Mouse (Mus musculus) frontal cortex, postnatal 10 days (tissue): Measurements from ENCODE around the gene Gbp3.

Source experiments
- DNase-seq, 2 experiments: peaks; one replicate each; pipeline ENCODE4 v3.0.0; 2022; ENCODE audit warnings: low spot score in 2 of 2, mixed read lengths in 1 of 2

Gbp3 gene

GRCm38 (mm10) chr3:142588888-142589287 is 29.1 kb downstream of the Gbp3 start:
- DNase-seq: no peak

DNA sequence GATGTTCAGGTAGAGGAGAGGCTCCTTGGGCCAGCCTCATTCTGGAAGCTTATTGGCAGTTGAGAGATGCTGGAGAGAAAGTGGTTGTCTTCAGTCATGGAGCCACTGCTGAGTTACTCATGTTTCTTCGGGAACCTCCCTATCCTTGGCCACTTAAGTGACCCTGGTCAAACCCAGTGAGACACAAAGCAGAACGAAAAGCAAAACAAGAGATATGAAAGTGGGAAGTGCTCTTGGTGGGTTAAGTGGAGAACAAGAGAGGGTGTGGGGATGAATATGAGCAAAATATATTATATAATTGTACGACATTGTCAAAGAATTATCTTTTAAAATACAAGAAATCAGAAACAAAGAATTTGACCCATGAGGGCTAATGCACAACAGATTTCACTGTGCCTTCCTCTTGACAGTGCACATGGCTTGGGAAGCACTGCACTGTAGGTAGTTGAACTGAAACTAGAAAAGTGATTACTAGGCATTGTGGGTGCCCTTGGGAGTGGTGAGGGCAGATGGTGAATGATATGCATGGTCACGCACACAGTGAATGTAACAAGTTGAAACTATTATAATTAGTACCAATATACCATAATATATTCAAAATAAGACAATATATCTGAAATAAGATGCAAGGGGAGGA is 30.7 kb downstream of the Gbp3 start:
- DNase-seq: no peak

DNA sequence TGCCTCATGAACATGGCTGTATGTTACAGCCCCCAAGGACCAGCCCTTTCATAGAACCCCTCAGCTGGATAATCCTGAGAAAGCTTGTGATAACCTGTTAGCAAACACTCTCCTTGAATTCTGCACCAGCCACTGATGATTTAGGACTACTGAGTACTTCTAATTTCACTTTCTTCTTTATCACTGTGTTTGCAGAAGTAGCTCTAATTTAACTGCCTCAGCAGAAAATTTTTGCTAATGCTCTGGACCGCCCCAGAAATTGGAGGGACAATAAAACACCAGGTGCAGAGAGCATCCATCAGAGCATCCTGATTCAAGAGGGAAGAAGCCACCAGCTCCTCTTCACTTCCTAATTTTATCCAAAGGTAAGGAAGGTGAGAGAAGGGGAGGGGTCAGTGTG is 34.7 kb downstream of the Gbp3 start, which contains the start of gene Gbp2b:
TSS of gene Gbp2b (plus strand) at position 301 of the 400 bp plus-strand sequence.
- no peak for DNase-seq

DNA sequence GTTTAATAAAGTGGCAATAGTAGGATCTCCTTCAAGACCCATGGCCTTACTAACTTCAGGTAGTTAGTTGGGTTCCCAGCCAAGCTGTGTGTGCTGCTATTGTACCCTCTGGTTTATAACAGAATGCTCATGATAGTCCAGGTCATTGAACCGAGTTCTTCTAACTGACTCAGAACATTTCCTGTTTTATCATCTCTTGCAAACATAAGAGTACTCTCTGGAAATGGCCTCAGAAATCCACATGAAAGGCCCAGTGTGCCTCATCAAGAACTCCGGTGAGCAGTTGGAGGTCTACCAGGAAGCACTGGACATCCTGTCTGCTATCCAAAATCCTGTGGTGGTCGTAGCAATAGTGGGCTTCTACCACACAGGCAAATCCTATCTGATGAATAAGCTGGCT is 38.1 kb downstream of the Gbp3 start:
- no peak for DNase-seq

DNA sequence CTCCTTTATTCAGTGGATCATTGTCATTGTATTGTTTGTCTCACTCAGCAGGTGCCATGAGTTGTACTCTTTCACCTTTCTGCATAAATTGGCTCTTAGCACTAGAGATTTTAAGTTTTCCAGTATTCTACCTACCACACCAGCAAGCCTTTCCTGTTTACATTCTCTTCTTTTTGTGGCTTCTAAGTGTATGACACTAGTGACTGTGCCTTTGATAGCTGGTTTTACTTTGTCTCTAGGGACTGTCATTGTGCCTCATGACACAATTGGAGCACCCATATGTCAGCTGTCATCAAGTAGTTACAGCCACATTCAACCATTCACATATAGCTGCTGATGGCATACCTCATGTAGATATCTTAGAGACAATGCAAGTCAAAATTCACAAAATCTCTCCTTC is 41.8 kb downstream of the Gbp3 start:
- DNase-seq: no peak

DNA sequence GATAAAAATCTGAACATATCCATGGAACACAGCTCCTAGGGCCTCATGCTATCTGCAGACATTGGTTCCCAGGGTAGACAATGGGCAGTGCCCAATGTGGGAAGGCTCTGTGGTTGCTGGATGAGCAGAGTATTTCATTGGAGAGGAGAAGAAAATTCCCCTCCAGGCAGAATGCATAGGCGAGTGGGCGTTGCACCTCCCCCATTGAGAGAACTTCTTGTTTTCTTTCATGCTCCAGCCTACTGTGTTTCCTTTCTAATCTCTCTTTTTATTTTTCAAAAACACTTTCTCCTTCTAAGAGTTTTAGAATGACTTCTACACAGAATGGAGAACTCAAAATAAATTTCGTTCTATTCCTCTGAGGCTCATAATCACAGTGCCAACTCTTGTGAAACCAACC is 58.8 kb downstream of the Gbp3 start:
- DNase-seq: no peak

DNA sequence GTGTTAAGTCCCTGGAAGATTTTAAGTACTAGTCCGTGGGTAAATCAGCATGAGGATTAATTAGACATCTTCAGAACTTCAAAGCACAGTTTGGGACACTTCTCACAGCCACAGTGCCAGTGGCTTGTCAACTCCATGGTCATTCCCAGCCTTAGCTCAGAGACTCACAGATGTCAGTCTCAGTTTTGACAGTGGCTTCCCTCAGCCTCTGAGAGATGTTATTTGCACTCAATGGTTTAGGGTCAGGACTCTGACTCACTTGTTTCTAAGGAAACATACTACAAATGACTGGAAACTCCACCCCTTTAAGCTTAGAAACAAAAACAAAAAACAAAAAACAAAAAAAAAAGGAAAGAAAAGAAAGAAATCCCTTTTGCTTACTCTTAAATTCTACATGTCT is 59.8 kb downstream of the Gbp3 start:
- DNase-seq: no peak

DNA sequence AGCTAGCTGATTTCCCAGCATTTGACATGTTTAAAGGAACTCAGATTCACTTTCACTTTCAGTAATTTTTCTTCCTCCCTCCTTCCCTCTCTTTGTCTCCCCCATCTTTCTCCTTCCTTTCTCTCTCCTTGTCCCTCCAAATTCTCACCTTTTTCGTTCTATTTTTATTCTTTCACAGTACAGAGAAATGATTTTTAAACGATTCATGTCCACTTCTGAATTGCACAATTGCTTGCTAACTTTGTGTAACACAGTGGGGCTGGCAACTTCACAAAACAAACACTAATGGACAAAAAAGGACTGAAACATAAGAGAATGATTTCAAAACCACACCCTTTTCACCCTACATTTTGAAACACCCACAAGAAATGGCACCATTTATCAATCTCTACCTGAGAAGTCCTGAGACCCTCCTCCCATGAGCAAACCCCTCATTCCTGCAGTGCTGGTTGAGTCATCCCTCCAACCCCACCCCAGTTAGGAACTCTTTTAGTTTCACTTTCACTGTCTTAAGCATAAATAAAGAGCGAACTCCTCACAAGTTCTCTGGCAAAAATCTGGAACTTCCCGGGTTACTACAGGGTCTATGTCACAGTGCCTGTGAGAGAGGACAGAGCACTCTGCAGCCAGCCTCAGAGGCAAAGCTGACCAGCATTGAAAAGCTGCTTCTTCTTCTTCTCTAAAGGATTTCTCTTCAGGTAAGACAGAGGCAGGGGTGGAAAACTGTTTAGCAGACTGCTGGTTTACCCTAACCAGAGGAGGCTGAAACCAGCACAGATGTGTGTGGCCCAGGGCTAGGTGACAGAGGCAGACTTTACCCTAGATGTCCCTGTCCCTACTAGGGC is 60.5 kb downstream of the Gbp3 start, which contains the start of gene Gbp2:
TSS of gene Gbp2 (plus strand) at position 492 of the 845 bp plus-strand sequence.
- no peak for DNase-seq

- no peak for DNase-seq
Measured at GRCm38 (mm10) chr3:142620956-142621562, 61.2 kb downstream of the Gbp3 start.
